Mouse (Mus musculus) hindbrain, postnatal 0 days (tissue): ENCODE measurements around the gene Klrb1f. TPM values are rescaled to one million over a fixed set of nuclear protein-coding genes. Genes with fewer than 3 reads are reported as not detected.
"Not testable (repeated sequence)": the region's sequence is repeated elsewhere in the genome, so short reads cannot be mapped to it uniquely, and the experiment has no call there.

ENCODE experiments used
- ATAC-seq: fragments of 200-750 bp; cut with Nextera tagmentation; 2 replicates; pipeline ENCODE4 v1.8.0; 2017; ENCODE audit warnings: mild to moderate bottlenecking, moderate TSS enrichment, moderate library complexity
- DNase-seq: peaks from one replicate; pipeline ENCODE4 v3.0.0-alpha.2; 2015; ENCODE audit warnings: low spot score
- H3K27ac ChIP-seq: fragments of 300-500 bp; sonication (generic); 2 replicates; pipeline ENCODE4 v1.5.1; 2014; ENCODE audit warnings: mild to moderate bottlenecking
- H3K27me3 ChIP-seq: fragments of 300-500 bp; sonication (generic); 2 replicates; pipeline ENCODE4 v1.6.1; 2014; ENCODE audit warnings: low read length, mixed read lengths; ENCODE audit not compliant: insufficient read depth
- H3K36me3 ChIP-seq: fragments of 300-500 bp; sonication (generic); 2 replicates; pipeline ENCODE4 v1.6.1; 2014; ENCODE audit warnings: low read length, mixed read lengths; ENCODE audit not compliant: insufficient read depth
- H3K4me1 ChIP-seq: fragments of 300-500 bp; sonication (generic); 2 replicates; pipeline ENCODE4 v1.6.1; 2014; ENCODE audit warnings: antibody characterized with exemption, low read length, mixed read lengths; ENCODE audit not compliant: insufficient read depth
- H3K4me2 ChIP-seq: fragments of 300-500 bp; sonication (generic); 2 replicates; pipeline ENCODE4 v1.6.1; 2014; ENCODE audit warnings: low read depth, mild to moderate bottlenecking, low read length, moderate library complexity, mixed read lengths
- H3K4me3 ChIP-seq: fragments of 300-500 bp; sonication (generic); 2 replicates; pipeline ENCODE4 v1.5.1; 2014; ENCODE audit warnings: low read length
- H3K9ac ChIP-seq: fragments of 300-500 bp; sonication (generic); replicated peaks from 2 replicates; pipeline ENCODE4 v1.6.1; 2014; ENCODE audit warnings: mild to moderate bottlenecking, low read length, moderate library complexity, mixed read lengths
- H3K9me3 ChIP-seq: fragments of 300-500 bp; sonication (generic); 2 replicates; pipeline ENCODE4 v1.6.1; 2016; ENCODE audit warnings: low read length, mixed read lengths
- CTCF ChIP-seq: IDR thresholded peaks from 2 replicates; pipeline ENCODE4 v1.5.1; 2016; ENCODE audit warnings: antibody characterized with exemption, control low read depth, low read depth
- WGBS: fragments of 180-500 bp; shearing (Covaris S2); extraction: QIAGEN DNeasy Blood & Tissue Kit; methylation state at CpG from one replicate; pipeline ENCODE4 v1.1.7; 2014; 5-methylcytosine and 5-hydroxymethylcytosine counted together
- polyA plus RNA-seq: library from polyadenylated mRNA; unstranded; fragments of >200 nt; fragmentation: Nextera tagmentation; extraction: Ambion mirVana; gene quantifications from 2 replicates; pipeline ENCODE4 v1.2.1, GENCODE M21; 2015
- total RNA-seq: library from RNA; depleted of rRNA; stranded (reverse); fragments of >200 nt; gene quantifications from 2 replicates; pipeline ENCODE4 v1.2.3, GENCODE M21; 2014

The Klrb1f gene
- total and polyA plus RNA-seq, 2 experiments from 2014 or later, result 0.24 TPM; not detected in 1

DNA sequence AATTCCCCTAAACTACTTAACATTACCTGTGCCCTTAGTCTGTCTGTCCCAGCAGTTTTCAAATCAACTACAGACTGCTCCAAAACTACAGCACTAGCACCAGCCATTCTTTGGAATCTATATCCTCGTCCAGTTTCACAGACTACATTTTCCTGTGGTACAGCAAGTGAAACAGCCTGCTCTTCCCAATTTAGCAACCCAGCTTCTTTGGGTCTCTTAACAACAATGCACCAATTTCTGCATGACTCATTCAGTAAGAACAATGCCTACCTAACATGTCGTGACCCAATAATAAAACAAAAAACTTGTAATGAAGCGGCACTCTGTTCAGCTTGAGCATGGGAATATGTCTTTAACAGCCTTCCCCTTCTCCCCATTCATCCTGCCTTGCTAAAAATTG is 19.7 kb downstream of the Klrb1f start:
- ATAC-seq, result no peak
- Histone ChIP-seq H3K27ac (no peak overlapping the region), H3K9ac (no peak overlapping the region), H3K4me1 (no peaks in the 10 kb centered on the region), H3K4me2 (no peak overlapping the region), H3K36me3 (no peaks in the 10 kb centered on the region), H3K27me3 (no peaks in the 10 kb centered on the region), H3K9me3 (no peaks in the 10 kb centered on the region), H3K4me3 (no peak overlapping the region)
- TF ChIP-seq CTCF, result no peak
- WGBS, result 59% methylated on average over 3 of the region's 3 CpGs
- DNase-seq, result no peak

DNA sequence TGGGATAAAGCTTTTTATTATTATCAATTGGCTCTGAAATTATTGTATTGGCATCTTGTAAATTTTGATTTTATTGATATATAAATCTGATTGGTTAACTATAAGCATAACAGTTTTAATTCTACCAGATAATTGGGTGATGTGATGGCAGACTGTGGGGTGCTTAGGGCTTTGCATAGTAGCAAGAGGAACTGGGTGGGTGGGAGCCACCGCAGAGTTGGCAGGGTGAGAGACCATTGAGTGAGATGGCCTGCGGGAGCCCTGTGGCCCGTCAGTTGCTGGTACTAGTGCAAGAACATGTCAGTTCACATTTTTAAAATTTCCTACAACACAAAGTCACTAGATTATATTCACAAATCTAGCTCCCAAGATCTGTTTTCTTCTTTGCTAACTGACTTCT is 20.2 kb downstream of the Klrb1f start:
- no peak overlapping the region for H3K4me3 ChIP-seq
- DNase-seq, result no peak
- no peak for ATAC-seq
- H3K27me3 ChIP-seq, result no peaks in the 10 kb centered on the region
- no peak overlapping the region for H3K4me2 ChIP-seq
- WGBS, result 89% methylated on average over 3 of the region's 3 CpGs
- H3K4me1 ChIP-seq, result no peaks in the 10 kb centered on the region
- no peak for TF ChIP-seq CTCF
- H3K9ac ChIP-seq, result no peak overlapping the region
- H3K36me3 ChIP-seq, result no peaks in the 10 kb centered on the region
- no peaks in the 10 kb centered on the region for H3K9me3 ChIP-seq
- H3K27ac ChIP-seq, result no peak overlapping the region

DNA sequence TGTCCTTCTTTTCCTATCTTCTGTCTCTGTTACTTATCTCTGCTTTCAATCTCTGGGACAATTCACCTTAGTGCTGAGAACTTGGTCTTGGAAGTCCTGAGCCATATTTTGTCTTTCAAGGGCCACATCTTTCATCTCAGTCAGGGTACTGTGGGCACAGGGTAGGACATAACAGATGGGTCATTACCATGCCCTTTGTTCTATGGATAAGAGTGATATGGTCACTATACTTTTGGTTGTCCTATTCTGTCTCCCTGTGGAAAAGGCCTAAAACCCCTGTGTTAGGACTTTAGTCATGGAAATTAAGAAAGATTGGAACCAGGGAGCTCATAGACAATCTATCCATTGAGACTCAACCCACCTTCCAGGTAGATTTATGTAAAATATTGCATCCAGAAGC is 20.8 kb downstream of the Klrb1f start:
- Histone ChIP-seq H3K9me3 (no peaks in the 10 kb centered on the region), H3K4me2 (no peak overlapping the region), H3K9ac (no peak overlapping the region), H3K4me1 (no peaks in the 10 kb centered on the region), H3K4me3 (no peak overlapping the region), H3K27me3 (no peaks in the 10 kb centered on the region), H3K36me3 (no peaks in the 10 kb centered on the region), H3K27ac (no peak overlapping the region)
- TF ChIP-seq CTCF, result no peak
- DNase-seq (no peak), ATAC-seq (no peak)

GRCm38 (mm10) chr6:129066986-129067385 is 21.3 kb downstream of the Klrb1f start:
- no peak overlapping the region for H3K9ac ChIP-seq
- no peaks in the 10 kb centered on the region for H3K27me3 ChIP-seq
- no peaks in the 10 kb centered on the region for H3K36me3 ChIP-seq
- H3K4me3 ChIP-seq, result no peak overlapping the region
- no peaks in the 10 kb centered on the region for H3K4me1 ChIP-seq
- no peak overlapping the region for H3K4me2 ChIP-seq
- TF ChIP-seq CTCF, result peak; percentile 76
- 61% methylated on average over 1 of the region's 1 CpGs for WGBS
- peak; percentile 81 for ATAC-seq
- no peak overlapping the region for H3K27ac ChIP-seq
- H3K9me3 ChIP-seq, result no peaks in the 10 kb centered on the region
- DNase-seq, result peak; percentile 67

GRCm38 (mm10) chr6:129085098-129085497 is 39.4 kb downstream of the Klrb1f start:
- Histone ChIP-seq H3K36me3 (no peaks in the 10 kb centered on the region), H3K27ac (no peak overlapping the region), H3K9ac (no peak overlapping the region), H3K27me3 (no peaks in the 10 kb centered on the region), H3K9me3 (no peaks in the 10 kb centered on the region), H3K4me3 (no peak overlapping the region), H3K4me1 (no peaks in the 10 kb centered on the region), H3K4me2 (no peak overlapping the region)
- DNase-seq, result no peak
- no peak for TF ChIP-seq CTCF
- 65% methylated on average over 6 of the region's 6 CpGs for WGBS
- ATAC-seq, result no peak

GRCm38 (mm10) chr6:129086031-129086430 is 40.3 kb downstream of the Klrb1f start:
- H3K4me2 ChIP-seq, H3K9ac ChIP-seq, DNase-seq, H3K9me3 ChIP-seq, H3K4me3 ChIP-seq, H3K4me1 ChIP-seq, H3K27me3 ChIP-seq, H3K27ac ChIP-seq, ATAC-seq, H3K36me3 ChIP-seq: not testable (repeated sequence)
- WGBS, result 85% methylated on average over 2 of the region's 2 CpGs

GRCm38 (mm10) chr6:129088161-129088560 is 42.5 kb downstream of the Klrb1f start:
- Histone ChIP-seq H3K9me3 (no peaks in the 10 kb centered on the region), H3K36me3 (no peaks in the 10 kb centered on the region), H3K9ac (no peak overlapping the region), H3K27me3 (no peaks in the 10 kb centered on the region), H3K27ac (no peak overlapping the region), H3K4me3 (no peak overlapping the region), H3K4me2 (no peak overlapping the region), H3K4me1 (no peaks in the 10 kb centered on the region)
- DNase-seq, result peak; percentile 55
- TF ChIP-seq CTCF, result peak; percentile 57
- 86% methylated on average over 1 of the region's 1 CpGs for WGBS
- ATAC-seq, result no peak

DNA sequence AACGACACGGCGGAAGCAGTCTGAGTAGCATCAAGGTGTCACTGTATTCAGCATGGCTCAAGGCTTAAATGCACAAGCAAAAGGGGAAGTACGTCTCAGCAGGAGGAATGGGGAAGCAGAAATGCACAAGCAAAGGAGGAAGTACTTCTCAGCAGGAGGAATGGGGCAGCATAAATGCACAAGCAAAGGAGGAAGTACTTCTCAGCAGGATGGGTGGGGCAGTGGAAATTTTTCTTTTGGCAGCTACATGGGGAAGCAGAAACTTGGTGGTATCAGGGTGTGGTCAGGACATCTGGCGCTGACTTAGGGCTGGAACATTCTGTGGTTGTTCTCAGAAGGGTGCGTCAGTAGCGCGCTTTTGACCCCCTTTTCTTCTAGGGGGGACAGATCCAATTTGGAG is 42.9 kb downstream of the Klrb1f start:
- H3K4me1 ChIP-seq, H3K27ac ChIP-seq, H3K4me2 ChIP-seq, DNase-seq, H3K27me3 ChIP-seq, H3K4me3 ChIP-seq, H3K9me3 ChIP-seq, ATAC-seq, H3K9ac ChIP-seq, H3K36me3 ChIP-seq: not testable (repeated sequence)
- 96% methylated on average over 8 of the region's 8 CpGs for WGBS
